Mouse (Mus musculus) kidney, postnatal 0 days (tissue): Measurements from ENCODE around the gene 4933428G20Rik. TPM values are rescaled to one million over a fixed set of nuclear protein-coding genes. Genes with fewer than 3 reads are reported as not detected.
A peak's percentile ranks its signal among the peaks of the same experiment; 100 is the strongest.

Source experiments
- ATAC-seq: fragments of 200-750 bp; cut with Nextera tagmentation; replicated peaks from 2 replicates; pipeline ENCODE4 v1.8.0; 2017; ENCODE audit warnings: low read depth, moderate number of reproducible peaks, moderate TSS enrichment, moderate library complexity; ENCODE audit not compliant: low FRiP score
- DNase-seq: peaks from one replicate; pipeline ENCODE4 v3.0.0-alpha.2; 2016; ENCODE audit warnings: low spot score
- H3K27ac ChIP-seq: fragments of 300-500 bp; sonication (generic); 2 replicates; pipeline ENCODE4 v1.5.1; 2014; ENCODE audit warnings: mild to moderate bottlenecking
- H3K27me3 ChIP-seq: fragments of 300-500 bp; sonication (generic); 2 replicates; pipeline ENCODE4 v1.6.1; 2014; ENCODE audit warnings: low read length, mixed read lengths; ENCODE audit not compliant: insufficient read depth
- H3K36me3 ChIP-seq: fragments of 300-500 bp; sonication (generic); 2 replicates; pipeline ENCODE4 v1.6.1; 2014; ENCODE audit warnings: low read length, mixed read lengths; ENCODE audit not compliant: insufficient read depth
- H3K4me1 ChIP-seq: fragments of 300-500 bp; sonication (generic); replicated peaks from 2 replicates; pipeline ENCODE4 v1.6.1; 2014; ENCODE audit warnings: antibody characterized with exemption, low read length, mixed read lengths; ENCODE audit not compliant: insufficient read depth
- H3K4me2 ChIP-seq: fragments of 300-500 bp; sonication (generic); 2 replicates; pipeline ENCODE4 v1.6.1; 2014; ENCODE audit warnings: mild to moderate bottlenecking, low read length, moderate library complexity, mixed read lengths
- H3K4me3 ChIP-seq: fragments of 300-500 bp; sonication (generic); replicated peaks from 2 replicates; pipeline ENCODE4 v1.5.1; 2014; ENCODE audit warnings: low read depth, low read length
- H3K9ac ChIP-seq: fragments of 300-500 bp; sonication (generic); 2 replicates; pipeline ENCODE4 v1.6.1; 2014; ENCODE audit warnings: low read depth, low read length
- H3K9me3 ChIP-seq: fragments of 300-500 bp; sonication (generic); replicated peaks from 2 replicates; pipeline ENCODE4 v1.6.1; 2016; ENCODE audit warnings: low read length, inconsistent platforms, mixed read lengths
- CTCF ChIP-seq: IDR thresholded peaks from 2 replicates; pipeline ENCODE4 v1.5.1; 2016; ENCODE audit warnings: antibody characterized with exemption, low read depth, mild to moderate bottlenecking, moderate library complexity
- WGBS: fragments of 180-500 bp; shearing (Covaris S2); extraction: QIAGEN DNeasy Blood & Tissue Kit; methylation state at CpG from one replicate; pipeline ENCODE4 v1.1.7; 2014; 5-methylcytosine and 5-hydroxymethylcytosine counted together
- polyA plus RNA-seq: library from polyadenylated mRNA; unstranded; fragments of >200 nt; fragmentation: Nextera tagmentation; extraction: Ambion mirVana; gene quantifications from 2 replicates; pipeline ENCODE4 v1.2.1, GENCODE M21; 2015

Gene 4933428G20Rik
- polyA plus RNA-seq, 1 experiment from 2014 or later: 0.08 TPM

DNA sequence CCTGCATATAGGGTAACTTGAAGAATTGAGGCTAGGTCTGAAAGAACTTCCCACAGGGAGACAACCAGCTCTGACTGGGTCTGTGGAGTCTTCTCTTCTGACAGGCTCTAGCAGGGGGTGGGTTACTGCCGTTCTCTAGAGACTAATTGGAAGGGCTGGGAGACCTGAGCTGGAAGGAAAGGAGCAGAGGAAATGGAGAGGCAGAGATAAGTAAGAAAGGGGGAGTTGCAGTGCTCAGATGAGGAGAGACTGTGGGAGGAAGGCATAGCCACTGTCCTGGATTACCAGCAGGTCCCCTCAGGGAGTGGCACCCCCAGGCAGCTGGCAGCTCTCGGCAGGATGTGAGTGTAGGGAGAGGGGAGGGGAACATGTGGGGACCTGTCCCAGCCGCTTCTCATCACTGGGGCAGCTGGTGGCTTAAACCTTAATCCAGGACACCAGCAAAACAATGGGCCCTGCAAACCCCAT is 58.4 kb downstream of the 4933428G20Rik start:
- DNase-seq: peak; percentile 77
- no peak for ATAC-seq
- Histone ChIP-seq H3K27ac (peak overlapping the region; percentile 90), H3K4me2 (peak overlapping the region; percentile 79), H3K27me3 (no peaks in the 10 kb centered on the region), H3K9ac (peak overlapping the region; percentile 37; the same call in 1 of the 2 replicates), H3K9me3 (no peaks in the 10 kb centered on the region), H3K4me3 (peak overlapping the region; percentile 67), H3K4me1 (peaks cover 61% of the 10 kb centered on the region), H3K36me3 (peaks cover 20% of the 10 kb centered on the region; the same call in 1 of the 2 replicates)
- 5% methylated on average over 3 of the region's 3 CpGs for WGBS
- no peak for TF ChIP-seq CTCF

DNA sequence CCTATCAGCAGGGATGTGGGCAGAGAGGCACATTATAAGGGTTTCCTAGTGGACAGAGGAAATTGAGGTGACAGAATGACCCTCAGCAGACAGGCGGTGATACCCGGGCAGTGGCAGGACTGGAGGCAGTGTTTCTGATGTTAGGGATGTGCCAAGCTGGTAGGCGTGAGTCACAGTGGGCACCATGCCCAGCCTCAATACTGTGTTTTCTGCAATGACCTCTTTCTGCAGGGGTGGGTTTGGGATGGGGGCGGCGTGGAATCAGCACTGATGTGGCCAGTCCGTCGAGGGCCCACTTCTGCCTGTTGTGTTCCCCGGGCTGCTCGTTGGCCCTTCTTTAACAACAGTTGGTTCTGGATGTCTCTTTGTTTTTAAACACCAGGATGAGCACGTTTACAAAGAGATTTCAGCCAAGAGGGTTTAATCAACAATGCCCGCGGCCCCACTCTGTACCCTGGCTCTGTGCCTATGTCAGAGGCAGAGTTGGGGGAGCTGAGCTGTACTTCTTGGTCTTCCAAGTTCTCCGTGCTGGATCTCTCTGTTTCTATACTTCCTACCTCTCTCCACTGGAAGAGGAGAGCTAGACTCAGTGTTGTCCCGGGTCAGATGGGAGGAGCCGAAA is 59.0 kb downstream of the 4933428G20Rik start:
- DNase-seq: no peak
- 36% methylated on average over 15 of the region's 15 CpGs for WGBS

More for the DNA sequence above, 59.0 kb downstream of the 4933428G20Rik start:
- H3K9me3 ChIP-seq: no peaks in the 10 kb centered on the region
- no peak for ATAC-seq
- peak overlapping the region; percentile 82 for H3K9ac ChIP-seq
- H3K27ac ChIP-seq: peak overlapping the region; percentile 90
- H3K27me3 ChIP-seq: no peaks in the 10 kb centered on the region
- no peak for TF ChIP-seq CTCF
- H3K4me3 ChIP-seq: peak overlapping the region; percentile 67
- peaks cover 20% of the 10 kb centered on the region; the same call in 1 of the 2 replicates for H3K36me3 ChIP-seq
- H3K4me1 ChIP-seq: peaks cover 66% of the 10 kb centered on the region
- peak overlapping the region; percentile 79 for H3K4me2 ChIP-seq

Other genes with a start within 250 kb of the 4933428G20Rik start
- gene Npepps, start 219.7 kb downstream of the 4933428G20Rik start, polyA plus RNA-seq: 46.5 TPM in 2 replicates
- 54.3 and 56.9 TPM in 2 replicates for gene Mrpl45, start 184.6 kb downstream of the 4933428G20Rik start, polyA plus RNA-seq
- gene Gpr179, start 148.3 kb downstream of the 4933428G20Rik start, polyA plus RNA-seq: 0.05 and 0.06 TPM in 2 replicates
- 2.4 and 2.6 TPM in 2 replicates for gene Socs7, start 137.8 kb downstream of the 4933428G20Rik start, polyA plus RNA-seq
- gene Arhgap23, start 84.8 kb downstream of the 4933428G20Rik start, polyA plus RNA-seq: 5.4 and 5.7 TPM in 2 replicates
- 0.59 and 0.70 TPM in 2 replicates for gene Srcin1, start 75.8 kb upstream of the 4933428G20Rik start, polyA plus RNA-seq
- gene Epop, start 129.4 kb upstream of the 4933428G20Rik start, polyA plus RNA-seq: 2.9 and 4.1 TPM in 2 replicates
- 2.3 TPM in 2 replicates for gene Mllt6, start 163.1 kb upstream of the 4933428G20Rik start, polyA plus RNA-seq
- gene Cisd3, start 185.5 kb upstream of the 4933428G20Rik start, polyA plus RNA-seq: 69.2 and 70.9 TPM in 2 replicates
- 10.4 and 11.4 TPM in 2 replicates for gene Pcgf2, start 200.2 kb upstream of the 4933428G20Rik start, polyA plus RNA-seq
- 504 and 541 TPM in 2 replicates for gene Psmb3, start 203.1 kb upstream of the 4933428G20Rik start, polyA plus RNA-seq
- 1.5 TPM in 2 replicates for gene Pip4k2b, start 244.4 kb upstream of the 4933428G20Rik start, polyA plus RNA-seq